Mouse (Mus musculus): ENCODE measurements around the gene Olfr1260. TPM values are rescaled to one million over a fixed set of nuclear protein-coding genes. Genes with fewer than 3 reads are reported as not detected.

Olfr1260 gene
- total RNA-seq (2021) = not detected
- long read RNA-seq, experiment 1 = 0 reads
- long read RNA-seq, experiment 2 = 0 reads

DNA sequence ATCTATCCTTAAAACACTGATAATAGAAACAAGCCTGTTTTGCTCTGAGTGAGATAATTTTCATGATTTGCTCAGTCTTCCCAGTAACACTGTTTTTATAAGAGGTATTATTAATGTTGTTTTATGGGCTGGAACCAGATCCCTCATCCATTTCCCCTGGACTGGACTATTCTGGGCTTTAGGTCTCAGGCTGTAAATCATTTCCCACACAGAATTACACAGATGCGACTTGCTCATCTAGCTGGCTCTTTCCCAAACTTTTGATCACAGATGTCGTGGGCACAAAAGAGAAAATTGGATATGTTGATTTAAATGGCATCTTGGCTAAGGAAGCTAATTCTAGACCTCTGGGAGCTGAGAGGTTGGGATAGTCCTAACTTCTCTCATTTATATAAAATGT lies at the start of gene Olfr1260:
Gene Olfr1260 (plus strand): TSS at position 157 of the 400 bp plus-strand sequence.
- DNase-seq (ENCODE audit: low spot score in 2 of 2) = no peak

- no peak for DNase-seq (ENCODE audit: low spot score in 2 of 2)
Observed at GRCm38 (mm10) chr2:89927009-89927408, 47.1 kb upstream of the Olfr1260 start, which contains the start of gene Olfr1258. Gene Olfr1258 (plus strand): TSS chr2:89927309.

GRCm38 (mm10) chr2:89948564-89948963 lies 25.6 kb upstream of the Olfr1260 start, which contains the start of gene Olfr1259:
Gene Olfr1259 (minus strand): TSS chr2:89948664.
- no peak for DNase-seq (ENCODE audit: low spot score in 2 of 2)

DNA sequence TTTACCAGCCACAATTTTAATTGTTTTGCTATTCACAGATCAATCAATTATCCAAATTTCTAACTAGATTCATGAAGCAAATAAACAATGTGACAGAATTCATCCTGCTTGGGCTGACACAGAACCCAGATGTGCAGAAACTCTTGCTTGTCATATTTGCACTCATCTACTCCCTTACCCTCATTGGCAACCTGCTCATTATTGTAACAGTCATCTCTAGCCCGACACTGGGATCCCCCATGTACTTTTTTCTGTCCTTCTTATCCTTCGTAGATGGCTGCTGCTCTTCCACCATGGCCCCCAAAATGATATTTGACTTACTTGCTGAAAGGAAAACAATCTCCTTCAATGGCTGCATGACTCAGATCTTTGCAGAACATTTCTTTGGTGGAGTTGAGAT lies 3.6 kb downstream of the Olfr1260 start:
- no peak for DNase-seq (ENCODE audit: low spot score in 2 of 2)

GRCm38 (mm10) chr2:89990921-89991320 lies 16.8 kb downstream of the Olfr1260 start, which contains the start of gene Olfr1261:
Gene Olfr1261 (plus strand): TSS chr2:89991221.
- DNase-seq (ENCODE audit: low spot score in 2 of 2) = no peak

DNA sequence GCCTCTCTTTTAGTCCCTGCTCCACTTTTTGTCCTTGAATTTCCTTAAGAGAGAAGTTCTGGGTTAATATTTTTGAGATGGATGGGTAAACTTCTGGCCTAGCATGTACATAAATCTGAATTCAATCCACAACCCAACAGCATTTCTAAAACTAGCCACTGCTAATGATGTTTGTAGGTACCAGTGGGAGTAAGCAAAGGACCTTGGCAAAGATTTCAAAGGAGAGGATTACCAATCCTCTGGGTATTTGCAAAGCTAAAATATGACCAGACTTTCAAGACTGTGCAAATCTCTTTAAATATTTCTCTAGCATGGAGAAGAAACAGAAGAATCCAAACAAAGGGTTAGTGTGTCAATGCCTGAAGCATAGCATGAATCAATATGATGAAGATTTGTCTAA lies 25.7 kb downstream of the Olfr1260 start, which contains the start of gene Olfr1262:
Gene Olfr1262 (plus strand): TSS at position 301 of the 400 bp plus-strand sequence.
- no peak for DNase-seq (ENCODE audit: low spot score in 2 of 2)

GRCm38 (mm10) chr2:90011831-90012230 lies 37.7 kb downstream of the Olfr1260 start, which contains the start of gene Olfr1263:
Gene Olfr1263 (plus strand): TSS chr2:90012131.
- no peak for DNase-seq (ENCODE audit: low spot score in 2 of 2)

GRCm38 (mm10) chr2:90025477-90025876 lies 51.3 kb downstream of the Olfr1260 start, which contains the start of gene Olfr1264:
Gene Olfr1264 (minus strand): TSS chr2:90025577.
- no peak for DNase-seq (ENCODE audit: low spot score in 2 of 2)

Other genes with a start within 250 kb of the Olfr1260 start
- gene Olfr1252, start 249.3 kb upstream of the Olfr1260 start, total RNA-seq (2021) = not detected
- gene Olfr1253, start 217.2 kb upstream of the Olfr1260 start, total RNA-seq (2021) = not detected
- not detected for gene Olfr1254, start 180.7 kb upstream of the Olfr1260 start, total RNA-seq (2021)
- not detected for gene Olfr1255, start 162.3 kb upstream of the Olfr1260 start, total RNA-seq (2021)
- not detected for gene Olfr1256, start 132.8 kb upstream of the Olfr1260 start, total RNA-seq (2021)
- not detected for gene Olfr48, start 126.1 kb upstream of the Olfr1260 start, total RNA-seq (2021)
- gene Olfr1257, start 95.9 kb upstream of the Olfr1260 start, total RNA-seq (2021) = not detected
- gene Olfr1258, start 47.0 kb upstream of the Olfr1260 start, total RNA-seq (2021) = not detected
- not detected for gene Olfr1259, start 25.7 kb upstream of the Olfr1260 start, total RNA-seq (2021)
- not detected for gene Olfr1261, start 16.9 kb downstream of the Olfr1260 start, total RNA-seq (2021)
- not detected for gene Olfr1262, start 25.8 kb downstream of the Olfr1260 start, total RNA-seq (2021)
- gene Olfr1263, start 37.8 kb downstream of the Olfr1260 start, total RNA-seq (2021) = not detected
- not detected for gene Olfr1264, start 51.2 kb downstream of the Olfr1260 start, total RNA-seq (2021)
- not detected for gene Olfr1265, start 61.0 kb downstream of the Olfr1260 start, total RNA-seq (2021)
- gene Olfr140, start 89.3 kb downstream of the Olfr1260 start, total RNA-seq (2021) = not detected
- not detected for gene Olfr1269, start 147.1 kb downstream of the Olfr1260 start, total RNA-seq (2021)
- not detected for gene Olfr32, start 168.0 kb downstream of the Olfr1260 start, total RNA-seq (2021)
- not detected for gene Olfr1270, start 178.8 kb downstream of the Olfr1260 start, total RNA-seq (2021)

Measured in adrenal gland, postnatal 4 days (tissue).